Comparison of ENCODE assay signal across 25 mouse cellular contexts in genomic region chr17:83767064-83767463, GRCm38 (mm10).
"Had no signal": no experiment of that assay in that cellular context is flagged by ENCODE, and none has a peak within 500 bp of the region (broad histone marks: within the 10 kb centered on the region; RNA-seq: fewer than 3 reads in every experiment).

No protein-coding gene starts in this region.

- ATAC-seq: forebrain, embryonic 16.5 days; hindbrain, embryonic 16.5 days; inflammation-experienced regulatory T-cells, adult 6 months had no signal

- H3K27ac ChIP-seq: gastrocnemius, adult 2 months; heart, embryonic 10.5 days; hindbrain, embryonic 10.5 days; hindbrain, embryonic 12.5 days; hindbrain, embryonic 14.5 days; kidney, embryonic 15.5 days; kidney, postnatal 0 days; limb, embryonic 10.5 days; limb, embryonic 12.5 days had no signal

- H3K4me1 ChIP-seq: heart, embryonic 10.5 days; heart, embryonic 12.5 days; hindbrain, embryonic 12.5 days; kidney, embryonic 15.5 days; limb, embryonic 10.5 days; limb, embryonic 12.5 days had no signal

- H3K4me3 ChIP-seq: gastrocnemius, adult 2 months; heart, embryonic 10.5 days; heart, embryonic 12.5 days; hindbrain, embryonic 10.5 days; hindbrain, embryonic 12.5 days; kidney, embryonic 15.5 days; limb, embryonic 10.5 days; limb, embryonic 12.5 days had no signal

- DNase-seq: gastrocnemius, adult 2 months; gastrocnemius, postnatal 10 days; gastrocnemius, postnatal 25 days; heart, adult 18-20 months; heart, postnatal 10 days; heart, postnatal 4 days; kidney, adult 11 months; kidney, adult 2 months; kidney, adult 9 months; kidney, postnatal 14 days; kidney, postnatal 36 days; layer of hippocampus, adult 9-11 months; layer of hippocampus, postnatal 36 days had no signal

- H3K9ac ChIP-seq: heart, embryonic 12.5 days; hindbrain, embryonic 12.5 days; hindbrain, embryonic 14.5 days; kidney, embryonic 15.5 days; limb, embryonic 12.5 days had no signal

- H3K9me3 ChIP-seq: heart, embryonic 10.5 days; heart, embryonic 12.5 days; hindbrain, embryonic 10.5 days; hindbrain, embryonic 12.5 days; kidney, embryonic 15.5 days; limb, embryonic 10.5 days; limb, embryonic 12.5 days had no signal

- H3K4me2 ChIP-seq: heart, embryonic 12.5 days; hindbrain, embryonic 12.5 days; hindbrain, embryonic 14.5 days; kidney, embryonic 15.5 days; limb, embryonic 12.5 days had no signal

- H3K27me3 ChIP-seq: heart, embryonic 12.5 days; hindbrain, embryonic 12.5 days; kidney, embryonic 15.5 days; limb, embryonic 12.5 days had no signal
